Mouse (Mus musculus): ENCODE data around the gene Tmem95.

DNA sequence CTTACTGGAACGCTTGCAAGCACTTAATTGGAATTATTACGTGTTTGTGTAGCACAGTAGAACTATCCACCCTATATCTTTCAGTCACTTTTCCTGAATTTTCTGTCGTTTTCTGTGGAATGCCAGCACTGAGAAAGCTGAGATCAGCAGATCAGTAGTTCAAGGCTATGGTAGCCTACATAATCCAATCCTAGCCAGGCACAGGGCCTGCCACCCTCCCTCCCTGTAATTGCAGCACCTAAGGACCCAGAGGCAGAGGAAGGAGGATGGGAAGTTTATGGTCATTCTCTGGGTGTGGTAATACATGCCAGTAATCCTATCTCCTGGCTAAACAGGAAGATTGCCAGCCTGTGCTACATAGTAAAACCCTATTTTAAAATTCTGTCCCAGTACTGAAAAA is 45.0 kb upstream of the Tmem95 start:
- TF ChIP-seq POLR2A (IDR thresholded peaks at IDR 0.05; ENCODE audit: insufficient read depth, low read depth, low read length) = no peak
- TF ChIP-seq CTCF (IDR thresholded peaks at IDR 0.05; ENCODE audit: insufficient read depth, low read depth, low read length) = no peak

All from olfactory bulb, adult 2 months (tissue).